Mouse (Mus musculus) kidney, embryonic 16.5 days (tissue): Measurements from ENCODE around the gene Pdzrn3. TPM values are rescaled to one million over a fixed set of nuclear protein-coding genes. Genes with fewer than 3 reads are reported as not detected.

ENCODE experiments used
- ATAC-seq: fragments of 200-750 bp; cut with Nextera tagmentation; 2 replicates; pipeline ENCODE4 v1.8.0; 2017; ENCODE audit warnings: moderate TSS enrichment; ENCODE audit not compliant: low FRiP score, low TSS enrichment
- H3K27ac ChIP-seq: fragments of 300-500 bp; sonication (generic); 2 replicates; pipeline ENCODE4 v1.5.1; 2014; ENCODE audit warnings: low read length
- H3K27me3 ChIP-seq: fragments of 300-500 bp; sonication (generic); 2 replicates; pipeline ENCODE4 v1.6.1; 2014; ENCODE audit warnings: low read length, control low read depth, mixed read lengths; ENCODE audit not compliant: insufficient read depth
- H3K36me3 ChIP-seq: fragments of 300-500 bp; sonication (generic); 2 replicates; pipeline ENCODE4 v1.6.1; 2014; ENCODE audit warnings: low read length, control low read depth, mixed read lengths; ENCODE audit not compliant: insufficient read depth
- H3K4me1 ChIP-seq: fragments of 300-500 bp; sonication (generic); 2 replicates; pipeline ENCODE4 v1.6.1; 2014; ENCODE audit warnings: low read length, control low read depth, mixed read lengths; ENCODE audit not compliant: insufficient read depth
- H3K4me2 ChIP-seq: fragments of 300-500 bp; sonication (generic); replicated peaks from 2 replicates; pipeline ENCODE4 v1.6.1; 2014; ENCODE audit warnings: low read depth, low read length
- H3K4me3 ChIP-seq: fragments of 300-500 bp; sonication (generic); 2 replicates; pipeline ENCODE4 v1.5.1; 2014; ENCODE audit warnings: mild to moderate bottlenecking, low read length
- H3K9ac ChIP-seq: fragments of 300-500 bp; sonication (generic); replicated peaks from 2 replicates; pipeline ENCODE4 v1.6.1; 2014; ENCODE audit warnings: low read length
- H3K9me3 ChIP-seq: fragments of 300-500 bp; sonication (generic); 2 replicates; pipeline ENCODE4 v1.6.1; 2016; ENCODE audit warnings: low read length, control low read depth
- WGBS: fragments of 180-500 bp; shearing (Covaris S2); extraction: QIAGEN DNeasy Blood & Tissue Kit; methylation state at CpG from one replicate; pipeline ENCODE4 v1.1.7; 2014; 5-methylcytosine and 5-hydroxymethylcytosine counted together
- polyA plus RNA-seq: library from polyadenylated mRNA; unstranded; fragments of >200 nt; fragmentation: Nextera tagmentation; extraction: Ambion mirVana; gene quantifications from 2 replicates; pipeline ENCODE4 v1.2.1, GENCODE M21; 2015

Pdzrn3 gene
- polyA plus RNA-seq, 1 experiment from 2014 or later = 8.7 TPM

GRCm38 (mm10) chr6:101335744-101336143 lies 42.0 kb downstream of the Pdzrn3 start:
- Histone ChIP-seq H3K36me3 (no peaks in the 10 kb centered on the region), H3K9ac (no peak overlapping the region), H3K9me3 (no peaks in the 10 kb centered on the region), H3K4me2 (no peak overlapping the region), H3K4me1 (peaks cover 37% of the 10 kb centered on the region), H3K27ac (no peak overlapping the region), H3K27me3 (no peaks in the 10 kb centered on the region), H3K4me3 (no peak overlapping the region)
- 79% methylated on average over 1 of the region's 1 CpGs for WGBS
- ATAC-seq = no peak

- H3K9me3 ChIP-seq = no peaks in the 10 kb centered on the region
- H3K27ac ChIP-seq = no peak overlapping the region
- no peak overlapping the region for H3K9ac ChIP-seq
- H3K36me3 ChIP-seq = no peaks in the 10 kb centered on the region
- no peak overlapping the region for H3K4me3 ChIP-seq
- WGBS = 76% methylated on average over 3 of the region's 3 CpGs
- ATAC-seq = no peak
- no peaks in the 10 kb centered on the region for H3K27me3 ChIP-seq
- H3K4me1 ChIP-seq = peaks cover 47% of the 10 kb centered on the region
- no peak overlapping the region for H3K4me2 ChIP-seq
Observed at GRCm38 (mm10) chr6:101334495-101334894, 43.2 kb downstream of the Pdzrn3 start.

- Histone ChIP-seq H3K36me3 (no peaks in the 10 kb centered on the region), H3K4me2 (no peak overlapping the region), H3K27me3 (no peaks in the 10 kb centered on the region), H3K4me1 (peaks cover 44% of the 10 kb centered on the region), H3K9me3 (no peaks in the 10 kb centered on the region), H3K4me3 (no peak overlapping the region), H3K27ac (peak overlapping the region; percentile 57; the same call in 1 of the 2 replicates), H3K9ac (no peak overlapping the region)
- ATAC-seq = 0 out of 2 replicates have a peak, but pooled peaks have one; percentile 64
- WGBS = 29% methylated on average over 5 of the region's 5 CpGs
Observed at GRCm38 (mm10) chr6:101330392-101330791, 47.3 kb downstream of the Pdzrn3 start.

GRCm38 (mm10) chr6:101329499-101329898 lies 48.2 kb downstream of the Pdzrn3 start:
- 19% methylated on average over 6 of the region's 6 CpGs for whole genome bisulfite sequencing
- peak; percentile 49 for ATAC-seq
- no peak overlapping the region; the same call in 1 of the 2 replicates for H3K9ac ChIP-seq
- H3K4me2 ChIP-seq = no peak overlapping the region
- H3K27ac ChIP-seq = peak overlapping the region; percentile 57; the same call in 1 of the 2 replicates
- H3K36me3 ChIP-seq = no peaks in the 10 kb centered on the region
- H3K4me1 ChIP-seq = peaks cover 38% of the 10 kb centered on the region
- no peaks in the 10 kb centered on the region for H3K27me3 ChIP-seq
- no peaks in the 10 kb centered on the region for H3K9me3 ChIP-seq
- no peak overlapping the region for H3K4me3 ChIP-seq

- H3K27ac ChIP-seq = no peak overlapping the region
- peaks cover 38% of the 10 kb centered on the region for H3K4me1 ChIP-seq
- no peaks in the 10 kb centered on the region for H3K9me3 ChIP-seq
- ATAC-seq = no peak
- H3K9ac ChIP-seq = no peak overlapping the region
- no peak overlapping the region for H3K4me2 ChIP-seq
- no peaks in the 10 kb centered on the region for H3K27me3 ChIP-seq
- H3K36me3 ChIP-seq = no peaks in the 10 kb centered on the region
- H3K4me3 ChIP-seq = no peak overlapping the region
- 65% methylated on average over 6 of the region's 6 CpGs for WGBS
Observed at GRCm38 (mm10) chr6:101328514-101328913, 49.2 kb downstream of the Pdzrn3 start.

GRCm38 (mm10) chr6:101327741-101328140 lies 50.0 kb downstream of the Pdzrn3 start:
- ATAC-seq = no peak
- Histone ChIP-seq H3K4me1 (peaks cover 33% of the 10 kb centered on the region), H3K9me3 (no peaks in the 10 kb centered on the region), H3K4me2 (no peak overlapping the region), H3K36me3 (no peaks in the 10 kb centered on the region), H3K9ac (no peak overlapping the region), H3K27ac (no peak overlapping the region; the same call in 1 of the 2 replicates), H3K4me3 (no peak overlapping the region), H3K27me3 (no peaks in the 10 kb centered on the region)
- 86% methylated on average over 5 of the region's 5 CpGs for WGBS

GRCm38 (mm10) chr6:101327196-101327595 lies 50.5 kb downstream of the Pdzrn3 start:
- H3K9ac ChIP-seq = no peak overlapping the region
- no peak for ATAC-seq
- no peak overlapping the region for H3K4me3 ChIP-seq
- H3K4me2 ChIP-seq = no peak overlapping the region
- H3K9me3 ChIP-seq = no peaks in the 10 kb centered on the region
- no peaks in the 10 kb centered on the region for H3K27me3 ChIP-seq
- WGBS = 91% methylated on average over 3 of the region's 3 CpGs
- H3K4me1 ChIP-seq = peaks cover 31% of the 10 kb centered on the region
- no peak overlapping the region for H3K27ac ChIP-seq
- no peaks in the 10 kb centered on the region for H3K36me3 ChIP-seq

GRCm38 (mm10) chr6:101325842-101326639 lies 51.7 kb downstream of the Pdzrn3 start:
- Histone ChIP-seq H3K4me2 (no peak overlapping the region), H3K27me3 (no peaks in the 10 kb centered on the region), H3K9me3 (no peaks in the 10 kb centered on the region), H3K4me1 (peaks cover 20% of the 10 kb centered on the region), H3K4me3 (no peak overlapping the region), H3K27ac (peak overlapping the region; percentile 70; the same call in 1 of the 2 replicates), H3K9ac (no peak overlapping the region), H3K36me3 (no peaks in the 10 kb centered on the region)
- 79% methylated on average over 3 of the region's 3 CpGs for WGBS
- peak; percentile 66; the same call in 1 of the 2 replicates for ATAC-seq

GRCm38 (mm10) chr6:101322580-101322979 lies 55.1 kb downstream of the Pdzrn3 start:
- no peak overlapping the region for H3K9ac ChIP-seq
- H3K4me2 ChIP-seq = no peak overlapping the region
- ATAC-seq = no peak
- no peaks in the 10 kb centered on the region for H3K9me3 ChIP-seq
- H3K36me3 ChIP-seq = no peaks in the 10 kb centered on the region
- H3K4me1 ChIP-seq = no peaks in the 10 kb centered on the region
- WGBS = 92% methylated on average over 3 of the region's 3 CpGs
- no peak overlapping the region for H3K4me3 ChIP-seq
- H3K27ac ChIP-seq = no peak overlapping the region
- no peaks in the 10 kb centered on the region for H3K27me3 ChIP-seq

- no peak overlapping the region for H3K4me2 ChIP-seq
- H3K27me3 ChIP-seq = no peaks in the 10 kb centered on the region
- 75% methylated on average over 3 of the region's 3 CpGs for WGBS
- no peak for ATAC-seq
- no peak overlapping the region for H3K9ac ChIP-seq
- no peak overlapping the region for H3K4me3 ChIP-seq
- H3K36me3 ChIP-seq = no peaks in the 10 kb centered on the region
- H3K27ac ChIP-seq = no peak overlapping the region
- H3K4me1 ChIP-seq = 0 out of 2 replicates have a peak, but pooled peaks cover 9% of the 10 kb centered on the region
- H3K9me3 ChIP-seq = no peaks in the 10 kb centered on the region
Observed at GRCm38 (mm10) chr6:101320386-101320785, 57.3 kb downstream of the Pdzrn3 start.
